ENCODE assay signal across 8 mouse cellular contexts in genomic region chr7:126200997-126201345, GRCm38 (mm10). TPM values are rescaled to one million over a fixed set of nuclear protein-coding genes. Genes with fewer than 3 reads are reported as not detected.
DNase-seq lines count a peak whose midpoint lies in the region; ATAC-seq and TF ChIP-seq lines count a peak whose summit lies in the region.

No protein-coding gene starts in this region.

- H3K27me3 ChIP-seq in kidney, postnatal 0 days (ENCODE audit: insufficient read depth, low read length), result no peaks in the 10 kb centered on the region
- no peaks in the 10 kb centered on the region for H3K27me3 ChIP-seq in embryonic facial prominence, embryonic 11.5 days (ENCODE audit: control insufficient read depth, insufficient read depth, low read length)
- H3K27me3 ChIP-seq in intestine, embryonic 16.5 days (replicated peaks; ENCODE audit: control insufficient read depth, insufficient read depth, low read length), result no peaks in the 10 kb centered on the region
- no peaks in the 10 kb centered on the region for H3K27me3 ChIP-seq in neural tube, embryonic 12.5 days (replicated peaks)
- H3K27me3 ChIP-seq in thymus, adult 2 months (ENCODE audit: control insufficient read depth, insufficient read depth, low read length), result no peaks in the 10 kb centered on the region

- H3K4me3 ChIP-seq in kidney, postnatal 0 days (replicated peaks; ENCODE audit: low read depth, low read length), result peak overlapping the region; percentile 80
- peak overlapping the region; percentile 95; the same call in 1 of the 2 replicates for H3K4me3 ChIP-seq in embryonic facial prominence, embryonic 11.5 days (ENCODE audit: low read depth, low read length)
- peak overlapping the region; percentile 100 for H3K4me3 ChIP-seq in intestine, embryonic 16.5 days (ENCODE audit: low read length)
- no peak overlapping the region; the same call in 1 of the 2 replicates for H3K4me3 ChIP-seq in neural tube, embryonic 12.5 days
- no peak overlapping the region for H3K4me3 ChIP-seq in thymus, adult 2 months (ENCODE audit: control insufficient read depth, insufficient read depth, low read length)

- no peak for TF ChIP-seq POLR2A in thymus, adult 2 months (IDR thresholded peaks at IDR 0.05; ENCODE audit: control insufficient read depth, extremely low read depth, insufficient read depth, low read length, poor library complexity)

- H3K4me1 ChIP-seq in kidney, postnatal 0 days (replicated peaks; ENCODE audit: insufficient read depth, low read length), result 0 out of 2 replicates have a peak, but pooled peaks cover 5% of the 10 kb centered on the region
- no peaks in the 10 kb centered on the region for H3K4me1 ChIP-seq in embryonic facial prominence, embryonic 11.5 days (ENCODE audit: control insufficient read depth, insufficient read depth, low read length)
- peaks cover 15% of the 10 kb centered on the region for H3K4me1 ChIP-seq in intestine, embryonic 16.5 days (ENCODE audit: control insufficient read depth, insufficient read depth, low read length)
- peaks cover 15% of the 10 kb centered on the region for H3K4me1 ChIP-seq in neural tube, embryonic 12.5 days
- H3K4me1 ChIP-seq in thymus, adult 2 months (replicated peaks; ENCODE audit: control insufficient read depth, insufficient read depth, low read length), result 0 out of 2 replicates have a peak, but pooled peaks cover 2% of the 10 kb centered on the region

- 93% methylated on average over 4 of the region's 4 CpGs for WGBS in kidney, postnatal 0 days
- WGBS in embryonic facial prominence, embryonic 11.5 days, result 96% methylated on average over 4 of the region's 4 CpGs
- 96% methylated on average over 4 of the region's 4 CpGs for WGBS in intestine, embryonic 16.5 days
- 97% methylated on average over 4 of the region's 4 CpGs for WGBS in neural tube, embryonic 12.5 days
- WGBS in thymus, adult 2 months, result 100% methylated on average over 4 of the region's 4 CpGs

- ATAC-seq in kidney, postnatal 0 days (replicated peaks; ENCODE audit: low FRiP score, low read depth), result no peak
- ATAC-seq in embryonic facial prominence, embryonic 11.5 days (replicated peaks; ENCODE audit: insufficient number of reproducible peaks, low FRiP score, low TSS enrichment, low read depth), result no peak
- ATAC-seq in intestine, embryonic 16.5 days, result no peak
- ATAC-seq in neural tube, embryonic 12.5 days (ENCODE audit: low FRiP score, low read depth), result no peak

- H3K27ac ChIP-seq in kidney, postnatal 0 days, result no peak overlapping the region
- no peak overlapping the region for H3K27ac ChIP-seq in embryonic facial prominence, embryonic 11.5 days (replicated peaks; ENCODE audit: low read depth, low read length)
- H3K27ac ChIP-seq in intestine, embryonic 16.5 days (ENCODE audit: low read length), result no peak overlapping the region
- no peak overlapping the region for H3K27ac ChIP-seq in neural tube, embryonic 12.5 days
- H3K27ac ChIP-seq in thymus, adult 2 months (ENCODE audit: control insufficient read depth, insufficient read depth, low read length), result no peak overlapping the region

- no peaks in the 10 kb centered on the region for H3K9me3 ChIP-seq in kidney, postnatal 0 days (replicated peaks; ENCODE audit: low read length)
- H3K9me3 ChIP-seq in embryonic facial prominence, embryonic 11.5 days (replicated peaks; ENCODE audit: control insufficient read depth, low read length), result no peaks in the 10 kb centered on the region
- H3K9me3 ChIP-seq in intestine, embryonic 16.5 days (ENCODE audit: control insufficient read depth, low read length), result no peaks in the 10 kb centered on the region
- no peaks in the 10 kb centered on the region for H3K9me3 ChIP-seq in neural tube, embryonic 12.5 days

- no peak overlapping the region for H3K9ac ChIP-seq in kidney, postnatal 0 days (ENCODE audit: low read depth, low read length)
- H3K9ac ChIP-seq in embryonic facial prominence, embryonic 11.5 days (replicated peaks; ENCODE audit: low read length), result no peak overlapping the region
- 0 out of 2 replicates have a peak overlapping the region, but pooled peaks have one; percentile 98 for H3K9ac ChIP-seq in intestine, embryonic 16.5 days (ENCODE audit: low read depth, low read length)
- no peak overlapping the region for H3K9ac ChIP-seq in neural tube, embryonic 12.5 days

- no peak for DNase-seq in kidney, postnatal 0 days (ENCODE audit: low spot score)
- DNase-seq in kidney, postnatal 4 days, result no peak
- no peak for DNase-seq in embryonic facial prominence, embryonic 11.5 days (ENCODE audit: low spot score)
- no peak for DNase-seq in layer of hippocampus, postnatal 10 days (ENCODE audit: low spot score in 2 of 2)
- DNase-seq in thymus, adult 2 months, result no peak
- DNase-seq in frontal cortex, adult 2 months (ENCODE audit: extremely low spot score in 1 of 2, low spot score in 1 of 2), result no peak

- H3K4me2 ChIP-seq in kidney, postnatal 0 days (ENCODE audit: low read length), result peak overlapping the region; percentile 72
- H3K4me2 ChIP-seq in embryonic facial prominence, embryonic 11.5 days (ENCODE audit: low read depth, low read length), result no peak overlapping the region; the same call in 1 of the 2 replicates
- H3K4me2 ChIP-seq in intestine, embryonic 16.5 days (ENCODE audit: low read depth, low read length), result peak overlapping the region; percentile 86
- peak overlapping the region; percentile 85 for H3K4me2 ChIP-seq in neural tube, embryonic 12.5 days (replicated peaks)

- H3K36me3 ChIP-seq in kidney, postnatal 0 days (ENCODE audit: insufficient read depth, low read length), result 0 out of 2 replicates have a peak, but pooled peaks cover 3% of the 10 kb centered on the region
- no peaks in the 10 kb centered on the region for H3K36me3 ChIP-seq in embryonic facial prominence, embryonic 11.5 days (replicated peaks; ENCODE audit: control insufficient read depth, insufficient read depth, low read depth, low read length)
- H3K36me3 ChIP-seq in intestine, embryonic 16.5 days (ENCODE audit: control insufficient read depth, insufficient read depth, low read length), result no peaks in the 10 kb centered on the region
- no peaks in the 10 kb centered on the region for H3K36me3 ChIP-seq in neural tube, embryonic 12.5 days
- no peaks in the 10 kb centered on the region for H3K36me3 ChIP-seq in thymus, adult 2 months (ENCODE audit: control insufficient read depth, insufficient read depth, low read length)

- no peak for TF ChIP-seq CTCF in kidney, postnatal 0 days (IDR thresholded peaks at IDR 0.05; ENCODE audit: low read depth)
- TF ChIP-seq CTCF in thymus, adult 2 months (IDR thresholded peaks at IDR 0.05; ENCODE audit: borderline replicate concordance, control insufficient read depth, extremely low read depth, insufficient read depth, low read length, poor library complexity), result no peak

RNA-seq across cellular contexts. Expression of gene Xpo6, which starts 0.7 kb away (rescaled TPM):
- polyA plus RNA-seq in kidney, postnatal 0 days (2015; fragmentation: Nextera tagmentation; extraction: Ambion mirVana), result 30.1 and 31.5 TPM in 2 replicates
- polyA plus RNA-seq in embryonic facial prominence, embryonic 11.5 days (2014; fragmentation: Nextera tagmentation; extraction: Ambion mirVana), result 60.8 and 61.0 TPM in 2 replicates
- 27.3 and 28.2 TPM in 2 replicates for polyA plus RNA-seq in intestine, embryonic 16.5 days (2015; fragmentation: Nextera tagmentation; extraction: Ambion mirVana)
- polyA plus RNA-seq in neural tube, embryonic 12.5 days (2016; fragmentation: Nextera tagmentation; extraction: Ambion mirVana), result 66.6 and 75.4 TPM in 2 replicates
- 100 to 1,000 TPM; 104 to 106 TPM for total RNA-seq in layer of hippocampus, postnatal 10 days (2021)
- 454 and 499 TPM in 2 replicates for polyA plus RNA-seq in thymus, adult 2 months (2012; rRNA removed)
- 174 and 191 TPM in 2 replicates for polyA plus RNA-seq in frontal cortex, adult 2 months (2012; rRNA removed)

Comparison
In these comparisons a context has a peak if more than half of its experiments do, and no peak if none do; other contexts are left out.
1. H3K4me3 ChIP-seq: peak in kidney, postnatal 0 days (single experiment), embryonic facial prominence, embryonic 11.5 days (single experiment) and intestine, embryonic 16.5 days (single experiment); none in neural tube, embryonic 12.5 days (single experiment) and thymus, adult 2 months (single experiment).